Mouse (Mus musculus) intestine, postnatal 0 days (tissue): ENCODE measurements around the gene Fancf. TPM values are rescaled to one million over a fixed set of nuclear protein-coding genes. Genes with fewer than 3 reads are reported as not detected.

Experiments used
- ATAC-seq: fragments of 200-750 bp; cut with Nextera tagmentation; 2 replicates; pipeline ENCODE4 v1.8.0; 2017; ENCODE audit warnings: mild to moderate bottlenecking, moderate TSS enrichment, moderate library complexity
- H3K27ac ChIP-seq: fragments of 300-500 bp; sonication (generic); 2 replicates; pipeline ENCODE4 v1.5.1; 2014; ENCODE audit warnings: mild to moderate bottlenecking, low read depth, low read length, moderate library complexity
- H3K27me3 ChIP-seq: fragments of 300-500 bp; sonication (generic); replicated peaks from 2 replicates; pipeline ENCODE4 v1.6.1; 2014; ENCODE audit warnings: low read length, mixed read lengths; ENCODE audit not compliant: control insufficient read depth, insufficient read depth
- H3K36me3 ChIP-seq: fragments of 300-500 bp; sonication (generic); 2 replicates; pipeline ENCODE4 v1.6.1; 2014; ENCODE audit warnings: mild to moderate bottlenecking, moderate library complexity; ENCODE audit not compliant: control insufficient read depth, insufficient read depth
- H3K4me1 ChIP-seq: fragments of 300-500 bp; sonication (generic); replicated peaks from 2 replicates; pipeline ENCODE4 v1.6.1; 2014; ENCODE audit warnings: antibody characterized with exemption, low read length, mixed read lengths; ENCODE audit not compliant: control insufficient read depth, insufficient read depth
- H3K4me2 ChIP-seq: fragments of 300-500 bp; sonication (generic); replicated peaks from 2 replicates; pipeline ENCODE4 v1.6.1; 2014; ENCODE audit warnings: low read depth, mild to moderate bottlenecking, moderate library complexity
- H3K4me3 ChIP-seq: fragments of 300-500 bp; sonication (generic); 2 replicates; pipeline ENCODE4 v1.5.1; 2014; ENCODE audit warnings: low read depth, low read length
- H3K9ac ChIP-seq: fragments of 300-500 bp; sonication (generic); 2 replicates; pipeline ENCODE4 v1.6.1; 2014; ENCODE audit warnings: mild to moderate bottlenecking, low read depth, low read length
- H3K9me3 ChIP-seq: fragments of 300-500 bp; sonication (generic); 2 replicates; pipeline ENCODE4 v1.6.1; 2016; ENCODE audit warnings: mixed run types; ENCODE audit not compliant: control insufficient read depth
- CTCF ChIP-seq: sonication (generic); IDR thresholded peaks from 2 replicates; pipeline ENCODE4 v1.5.1; 2016; ENCODE audit warnings: low read depth, mild to moderate bottlenecking, control low read depth, antibody characterized with exemption, moderate library complexity
- WGBS: fragments of 180-500 bp; shearing (Covaris S2); extraction: QIAGEN DNeasy Blood & Tissue Kit; methylation state at CpG from one replicate; pipeline ENCODE4 v1.1.7; 2014; 5-methylcytosine and 5-hydroxymethylcytosine counted together
- polyA plus RNA-seq: library from polyadenylated mRNA; unstranded; fragments of >200 nt; fragmentation: Nextera tagmentation; extraction: Ambion mirVana; gene quantifications from 2 replicates; pipeline ENCODE4 v1.2.1, GENCODE M21; 2015

The Fancf gene
- 5.9 and 6.0 TPM in 2 replicates for polyA plus RNA-seq

DNA sequence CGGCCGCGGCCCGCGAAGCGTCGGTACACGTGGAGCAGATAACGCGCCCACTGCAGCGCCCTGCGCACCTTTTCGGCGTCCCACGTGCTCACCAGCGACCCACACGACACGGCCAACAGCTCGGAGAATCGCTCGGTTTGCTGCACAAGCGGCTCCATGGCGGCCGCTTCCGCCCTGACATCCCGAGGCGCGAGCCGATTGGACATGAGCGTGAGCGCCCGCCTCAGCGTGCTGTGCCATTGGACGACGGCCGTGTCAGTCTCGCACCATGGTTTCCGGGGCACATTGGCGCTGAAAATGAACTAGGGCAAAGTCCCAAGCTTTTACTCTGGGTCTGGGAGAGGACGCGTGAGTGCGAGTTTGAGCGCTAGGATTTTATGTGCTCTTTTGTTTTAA is at the start of gene Fancf:
TSS of gene Fancf (minus strand) at position 171 of the 396 bp plus-strand sequence.
- Histone ChIP-seq H3K36me3 (no peaks in the 10 kb centered on the region), H3K27ac (peak within 1 kb of the TSS; percentile 96), H3K4me3 (peak within 1 kb of the TSS; percentile 80), H3K4me2 (peak within 1 kb of the TSS; percentile 73), H3K9ac (peak within 1 kb of the TSS; percentile 80), H3K4me1 (0 out of 2 replicates have a peak, but pooled peaks cover 4% of the 10 kb centered on the region), H3K27me3 (no peaks in the 10 kb centered on the region), H3K9me3 (no peaks in the 10 kb centered on the region)
- no peak for TF ChIP-seq CTCF
- WGBS = under 1% methylated on average over 43 of the region's 43 CpGs
- peak; percentile 99 for ATAC-seq

GRCm38 (mm10) chr7:51899066-51899465 is 37.0 kb upstream of the Fancf start:
- Histone ChIP-seq H3K36me3 (no peaks in the 10 kb centered on the region), H3K4me2 (no peak overlapping the region), H3K4me1 (no peaks in the 10 kb centered on the region), H3K27ac (no peak overlapping the region), H3K9ac (no peak overlapping the region), H3K4me3 (no peak overlapping the region), H3K9me3 (no peaks in the 10 kb centered on the region), H3K27me3 (no peaks in the 10 kb centered on the region)
- 79% methylated on average over 6 of the region's 6 CpGs for WGBS
- no peak for ATAC-seq
- TF ChIP-seq CTCF = no peak

DNA sequence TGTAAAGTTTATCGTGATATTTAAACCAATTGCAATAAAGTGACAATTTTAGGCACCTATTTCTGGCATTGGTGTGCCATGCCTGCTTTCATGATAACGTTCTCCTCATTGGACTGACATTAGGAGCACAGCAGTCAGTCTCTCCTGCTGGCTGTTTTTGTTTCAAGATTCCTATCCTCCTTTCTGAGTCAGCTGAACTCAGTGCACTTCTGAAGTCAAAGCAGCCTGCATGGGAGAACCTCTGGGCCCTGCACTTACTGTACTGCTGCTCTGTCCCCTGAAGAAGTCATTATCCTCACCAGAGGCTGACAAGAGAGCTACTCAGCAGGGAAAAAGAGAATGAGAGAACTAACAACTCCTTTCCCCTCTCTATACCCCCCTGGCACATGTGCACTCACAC is 32.9 kb upstream of the Fancf start:
- Histone ChIP-seq H3K4me3 (no peak overlapping the region), H3K4me2 (no peak overlapping the region), H3K27me3 (no peaks in the 10 kb centered on the region), H3K27ac (no peak overlapping the region), H3K4me1 (no peaks in the 10 kb centered on the region), H3K9me3 (no peaks in the 10 kb centered on the region), H3K9ac (no peak overlapping the region), H3K36me3 (no peaks in the 10 kb centered on the region)
- no peak for ATAC-seq
- 76% methylated on average over 2 of the region's 2 CpGs for WGBS
- TF ChIP-seq CTCF = no peak

DNA sequence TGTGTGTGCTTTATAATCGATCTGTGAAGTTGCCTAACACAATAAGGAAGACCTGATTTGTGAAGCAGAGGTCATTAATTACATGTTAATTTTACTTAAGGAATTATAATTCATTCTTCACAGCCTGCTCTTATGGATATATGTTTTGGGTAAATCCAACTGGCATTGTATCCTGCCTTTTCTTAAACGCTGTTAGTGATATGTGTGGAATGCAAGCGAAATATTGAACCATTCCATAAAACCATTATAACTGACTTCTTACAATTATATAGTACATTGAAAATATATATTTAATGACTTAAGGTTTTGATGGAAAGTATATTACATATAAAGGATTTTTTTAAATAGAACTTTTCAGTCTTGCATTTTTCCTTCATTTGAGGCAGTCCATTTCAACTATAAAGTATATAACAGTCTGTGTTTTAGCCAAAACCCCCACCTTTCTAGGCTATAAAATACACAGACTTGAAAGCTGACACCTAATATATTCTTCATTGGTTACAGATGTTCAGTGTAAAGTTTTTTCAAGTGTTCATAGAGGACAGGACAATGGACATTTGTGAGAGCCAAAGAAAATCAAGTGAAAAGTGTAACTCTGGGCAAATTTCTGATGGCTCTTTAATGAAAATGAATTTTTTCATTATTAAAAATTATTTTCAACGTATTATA is 32.2 kb upstream of the Fancf start:
- H3K27ac ChIP-seq = no peak overlapping the region
- no peaks in the 10 kb centered on the region for H3K9me3 ChIP-seq
- H3K4me2 ChIP-seq = no peak overlapping the region
- no peak overlapping the region for H3K9ac ChIP-seq
- 84% methylated on average over 4 of the region's 4 CpGs for WGBS
- H3K4me3 ChIP-seq = no peak overlapping the region
- ATAC-seq = no peak
- no peaks in the 10 kb centered on the region for H3K4me1 ChIP-seq
- H3K36me3 ChIP-seq = no peaks in the 10 kb centered on the region
- no peaks in the 10 kb centered on the region for H3K27me3 ChIP-seq
- no peak for TF ChIP-seq CTCF

DNA sequence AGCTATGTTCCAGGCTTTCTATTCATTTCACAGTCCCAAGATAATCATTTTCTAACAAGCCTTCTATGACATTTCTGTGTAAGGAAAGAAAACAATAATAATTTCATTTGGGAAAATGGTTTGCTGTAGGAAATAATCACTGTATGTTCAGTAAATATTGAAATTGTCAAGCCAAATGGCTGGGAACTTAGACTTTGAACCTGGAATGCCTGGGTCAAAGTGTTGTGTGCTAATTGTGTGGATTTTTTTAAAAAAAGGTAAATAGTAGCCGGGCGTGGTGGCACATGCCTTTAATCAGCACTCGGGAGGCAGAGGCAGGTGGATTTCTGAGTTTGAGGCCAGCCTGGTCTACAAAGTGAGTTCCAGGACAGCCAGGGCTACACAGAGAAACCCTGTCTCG is 30.9 kb upstream of the Fancf start:
- Histone ChIP-seq H3K9me3 (no peaks in the 10 kb centered on the region), H3K27me3 (no peaks in the 10 kb centered on the region), H3K4me1 (no peaks in the 10 kb centered on the region), H3K27ac (no peak overlapping the region), H3K4me2 (no peak overlapping the region), H3K36me3 (no peaks in the 10 kb centered on the region), H3K4me3 (no peak overlapping the region), H3K9ac (no peak overlapping the region)
- ATAC-seq = no peak
- WGBS = 58% methylated on average over 4 of the region's 4 CpGs
- no peak for TF ChIP-seq CTCF

- no peak overlapping the region for H3K27ac ChIP-seq
- H3K27me3 ChIP-seq = no peaks in the 10 kb centered on the region
- no peak overlapping the region for H3K9ac ChIP-seq
- no peaks in the 10 kb centered on the region for H3K4me1 ChIP-seq
- H3K4me2 ChIP-seq = no peak overlapping the region
- H3K9me3 ChIP-seq = no peaks in the 10 kb centered on the region
- no peak for ATAC-seq
- no peaks in the 10 kb centered on the region for H3K36me3 ChIP-seq
- H3K4me3 ChIP-seq = no peak overlapping the region
- whole genome bisulfite sequencing = 88% methylated on average over 1 of the region's 1 CpGs
- TF ChIP-seq CTCF = no peak
Observed at GRCm38 (mm10) chr7:51892224-51892965, 30.3 kb upstream of the Fancf start.
